Mouse (Mus musculus) skeletal muscle tissue, adult 2 months (tissue): ENCODE results near the gene Fancc.

Experiments
- DNase-seq: peaks from one replicate; pipeline ENCODE4 v3.0.0-alpha.2; 2012; ENCODE audit warnings: low read depth, low spot score

Gene Fancc

DNA sequence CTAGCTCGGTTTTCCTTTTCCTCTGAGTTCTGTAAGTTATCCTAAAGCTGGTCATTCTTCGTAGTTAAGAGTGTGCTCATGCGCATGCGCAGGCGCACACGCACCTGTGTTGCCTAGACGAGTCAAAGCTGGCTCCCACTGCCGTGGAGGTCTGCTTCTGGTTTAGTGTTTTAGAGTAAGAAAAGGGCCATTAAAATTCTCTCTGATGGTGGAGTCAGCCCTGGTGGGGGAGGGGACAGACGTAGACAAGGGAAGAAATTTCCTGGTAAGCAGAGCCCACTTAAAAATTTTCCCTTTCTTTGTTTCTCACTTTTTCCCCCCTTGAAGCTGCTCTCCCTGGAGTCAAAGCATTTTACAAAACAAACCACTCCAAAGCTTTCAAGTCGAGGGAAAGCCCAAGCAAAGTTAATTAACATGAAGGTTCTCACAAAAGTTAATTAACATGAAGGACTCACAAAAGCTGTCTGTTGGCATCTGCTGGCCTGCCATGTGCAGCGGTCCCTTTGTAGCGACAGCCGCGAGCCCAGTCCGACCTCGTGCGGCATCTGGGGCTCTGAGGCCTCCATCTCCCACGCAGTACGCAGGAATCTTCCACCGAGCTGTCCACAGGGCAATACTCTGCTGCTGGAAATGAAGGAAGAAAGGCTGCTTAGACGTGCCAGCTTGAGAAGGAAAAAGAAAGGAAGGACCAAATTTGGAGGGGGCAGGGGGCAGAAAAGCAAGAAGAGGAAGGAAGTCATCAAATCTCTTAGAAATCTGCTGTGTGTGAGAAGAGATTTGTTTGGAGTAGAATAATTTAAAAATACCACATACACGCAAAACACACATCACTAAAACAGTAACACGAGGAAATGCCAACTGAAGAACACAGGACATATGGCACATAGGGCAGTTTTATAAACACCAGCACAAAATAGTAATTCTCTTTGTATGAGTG, at the start of gene Fancc:
Gene Fancc, minus strand, starts transcription at position 633 of the 937 bp plus-strand sequence.
- no peak for DNase-seq

DNA sequence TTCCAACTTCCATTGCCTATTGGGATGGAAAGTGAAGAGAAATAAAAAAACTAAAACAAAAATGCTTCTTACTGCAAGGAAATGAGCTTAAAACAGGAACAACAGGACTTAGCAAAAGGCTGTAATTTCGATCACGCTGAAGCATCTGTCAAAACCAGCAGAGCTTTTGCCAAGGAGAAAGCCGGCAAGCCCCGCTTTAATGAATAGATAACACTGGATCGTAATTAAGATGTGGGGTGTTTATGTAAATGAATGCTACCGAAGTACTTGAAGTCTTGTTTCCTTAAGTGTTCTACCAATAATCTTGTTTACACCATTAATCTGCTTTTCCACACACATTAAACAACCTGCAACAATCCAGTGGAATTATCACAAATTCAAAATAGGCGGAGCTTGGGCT, 48.2 kb upstream of the Fancc start:
- no peak for DNase-seq

GRCm38 (mm10) chr13:63544967-63545253, 47.8 kb upstream of the Fancc start:
- DNase-seq, result no peak

DNA sequence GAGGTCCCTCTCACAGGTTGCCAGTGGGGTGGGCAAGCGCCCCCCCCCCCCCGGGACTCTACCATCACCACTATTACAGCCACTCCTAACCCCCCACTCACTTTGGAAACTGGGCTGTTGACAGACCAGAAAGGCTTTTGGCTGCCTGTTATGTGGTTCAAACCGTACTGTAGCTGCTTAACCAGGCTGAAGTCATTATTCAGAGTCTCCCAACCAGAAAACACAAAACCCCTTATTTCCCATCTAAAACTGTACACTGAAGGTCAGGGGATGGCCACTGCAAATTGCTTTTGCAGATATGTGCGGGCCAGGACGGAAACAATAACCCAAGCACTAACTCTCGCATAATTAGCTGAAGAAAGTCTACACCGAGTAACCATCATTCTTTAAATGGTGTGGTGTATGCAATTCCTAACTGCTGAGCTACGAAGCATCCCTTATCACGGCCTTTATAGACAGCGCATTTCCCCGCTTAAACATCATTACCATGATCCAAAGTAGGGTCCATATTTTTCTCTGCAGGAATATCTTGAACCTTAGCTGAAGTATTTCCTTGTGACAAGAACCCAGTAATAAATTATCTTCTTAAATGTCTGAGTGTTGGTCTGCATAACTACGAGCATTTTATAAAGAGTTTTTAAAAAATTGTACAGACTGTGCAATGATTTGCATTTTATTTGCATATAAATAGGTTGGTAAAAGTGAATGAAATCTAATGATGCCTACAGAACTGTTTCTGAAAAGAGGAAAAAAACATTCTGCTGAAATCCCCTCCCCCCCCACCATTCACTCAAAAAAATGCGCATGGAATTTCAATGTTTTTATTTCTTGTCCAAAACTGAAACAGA, 47.3 kb upstream of the Fancc start:
- DNase-seq, result no peak

- DNase-seq, result no peak
Observed at GRCm38 (mm10) chr13:63543459-63543858, 46.4 kb upstream of the Fancc start.

DNA sequence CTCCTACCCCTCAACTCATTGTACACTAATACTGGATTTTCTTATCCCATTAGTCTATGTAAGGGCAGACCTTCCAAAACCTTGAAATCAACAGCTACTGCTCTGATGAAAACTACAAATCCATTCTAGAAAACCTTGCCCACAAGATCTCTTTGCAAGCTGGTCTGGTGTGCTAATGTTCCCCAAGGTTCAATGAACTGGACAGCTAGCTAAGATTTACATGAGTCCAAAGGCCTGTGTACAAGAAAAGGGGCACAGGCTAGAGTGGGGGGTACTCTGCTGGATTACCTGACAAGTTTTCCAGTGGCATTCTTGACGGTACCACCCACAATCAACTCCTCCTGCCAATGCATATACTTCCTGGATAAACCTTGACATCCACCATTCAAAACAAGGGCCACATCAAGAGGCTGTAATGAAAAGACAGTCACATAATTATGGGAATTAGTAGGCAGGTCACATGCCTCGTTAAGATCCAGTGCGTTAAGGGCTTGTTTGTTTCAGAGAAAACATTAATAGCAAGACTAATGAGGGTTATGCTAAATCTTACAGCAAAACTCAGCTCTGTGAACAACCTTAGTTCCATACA, 45.8 kb upstream of the Fancc start:
- no peak for DNase-seq

DNA sequence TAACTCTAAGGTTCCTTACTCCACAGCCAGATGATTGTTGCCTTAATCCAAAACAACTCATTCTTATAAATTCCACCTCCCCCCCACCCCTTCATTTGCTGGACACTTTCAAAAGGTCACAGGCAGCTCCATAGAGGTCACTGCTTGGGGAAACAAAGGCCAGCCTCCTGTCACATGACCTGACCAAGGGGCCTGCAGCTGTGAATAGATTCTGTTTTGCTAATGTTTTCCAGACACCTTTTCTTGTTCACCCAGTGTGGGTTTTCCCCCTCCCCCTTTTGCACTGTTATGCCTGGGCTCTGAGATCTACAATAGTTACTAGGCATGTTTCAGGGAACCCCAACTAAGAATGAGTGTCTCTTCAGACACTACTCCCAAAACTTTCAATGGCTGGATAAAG, 44.4 kb upstream of the Fancc start:
- DNase-seq, result no peak

- DNase-seq, result no peak
Observed at GRCm38 (mm10) chr13:63540584-63540983, 43.5 kb upstream of the Fancc start.

- DNase-seq, result no peak
Observed at GRCm38 (mm10) chr13:63534981-63535380, 37.9 kb upstream of the Fancc start.

- no peak for DNase-seq
Observed at GRCm38 (mm10) chr13:63530857-63531256, 33.8 kb upstream of the Fancc start.

DNA sequence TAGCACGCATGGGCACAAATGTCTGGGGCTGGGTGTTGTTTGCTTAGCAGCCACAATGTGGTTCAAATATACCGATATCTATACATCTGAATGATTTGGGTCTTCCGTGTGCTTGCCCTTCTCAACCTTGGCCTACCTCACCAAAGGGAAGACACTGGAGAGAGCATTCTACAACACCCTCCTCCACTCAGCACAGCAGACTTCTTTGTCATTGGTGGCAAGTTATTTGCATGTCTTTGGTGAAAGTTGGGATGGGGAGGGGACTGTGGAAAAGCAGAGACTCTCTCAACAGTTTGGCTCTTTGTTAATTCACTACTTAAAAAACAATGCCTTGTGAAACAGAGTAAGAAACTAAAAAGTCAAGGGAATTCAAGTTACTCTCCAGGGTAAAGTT, 33.3 kb upstream of the Fancc start:
- DNase-seq, result no peak

DNA sequence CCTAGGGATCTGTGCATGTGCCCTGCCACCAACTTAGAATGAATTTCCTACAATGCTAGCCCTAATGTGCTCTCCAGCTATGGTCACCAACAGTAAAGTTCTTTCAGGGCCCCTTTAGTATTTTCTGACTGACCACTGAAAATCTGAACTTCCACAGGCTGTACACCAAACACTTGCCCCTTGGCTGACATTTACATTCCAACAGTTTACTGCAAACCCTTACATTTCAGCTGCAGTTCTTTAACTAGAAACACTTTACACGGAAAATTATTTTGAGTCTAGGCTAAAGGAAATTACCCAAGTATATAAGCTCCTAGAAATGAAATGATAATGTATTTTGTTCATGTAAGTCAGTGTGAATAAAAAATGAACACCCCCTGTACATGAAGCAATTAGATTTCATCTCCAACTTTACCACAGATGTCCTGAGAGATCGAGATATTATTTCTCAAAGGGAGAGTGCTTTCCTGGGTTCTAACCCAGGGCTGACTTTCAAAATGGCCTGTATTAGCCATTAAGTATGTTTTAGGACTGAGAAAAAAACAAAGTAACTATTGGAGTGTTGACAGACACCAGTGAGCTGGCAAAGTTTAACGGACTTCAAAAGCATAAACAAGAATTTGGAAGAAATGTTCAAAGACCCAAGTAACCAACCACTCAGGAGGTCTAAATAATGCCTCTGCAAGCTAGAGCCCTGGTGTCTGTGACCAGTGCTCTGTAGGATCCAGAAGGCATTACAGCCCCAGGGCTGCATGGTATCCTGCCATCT, 32.7 kb upstream of the Fancc start:
- DNase-seq, result no peak

DNA sequence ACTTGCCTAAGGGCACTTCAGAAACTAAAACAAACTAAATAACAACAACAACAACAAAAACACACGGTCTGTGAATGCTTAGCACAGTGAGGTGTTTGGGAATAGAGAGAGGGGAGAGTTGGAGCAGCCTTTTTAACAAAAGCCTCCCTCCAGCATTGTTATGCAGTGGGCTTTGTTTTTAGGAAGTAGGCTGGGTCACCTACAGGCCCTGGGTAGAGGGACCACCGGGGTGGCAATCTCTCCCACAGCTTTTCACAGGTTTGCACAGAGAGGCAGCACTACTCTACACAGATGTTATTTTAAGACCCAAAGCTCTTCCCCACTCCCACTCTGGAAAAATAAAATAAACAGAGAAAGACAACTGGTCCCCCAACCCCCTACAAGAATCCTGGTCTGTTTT, 31.8 kb upstream of the Fancc start:
- DNase-seq, result no peak

- DNase-seq, result no peak
Observed at GRCm38 (mm10) chr13:63528164-63528675, 31.1 kb upstream of the Fancc start.

DNA sequence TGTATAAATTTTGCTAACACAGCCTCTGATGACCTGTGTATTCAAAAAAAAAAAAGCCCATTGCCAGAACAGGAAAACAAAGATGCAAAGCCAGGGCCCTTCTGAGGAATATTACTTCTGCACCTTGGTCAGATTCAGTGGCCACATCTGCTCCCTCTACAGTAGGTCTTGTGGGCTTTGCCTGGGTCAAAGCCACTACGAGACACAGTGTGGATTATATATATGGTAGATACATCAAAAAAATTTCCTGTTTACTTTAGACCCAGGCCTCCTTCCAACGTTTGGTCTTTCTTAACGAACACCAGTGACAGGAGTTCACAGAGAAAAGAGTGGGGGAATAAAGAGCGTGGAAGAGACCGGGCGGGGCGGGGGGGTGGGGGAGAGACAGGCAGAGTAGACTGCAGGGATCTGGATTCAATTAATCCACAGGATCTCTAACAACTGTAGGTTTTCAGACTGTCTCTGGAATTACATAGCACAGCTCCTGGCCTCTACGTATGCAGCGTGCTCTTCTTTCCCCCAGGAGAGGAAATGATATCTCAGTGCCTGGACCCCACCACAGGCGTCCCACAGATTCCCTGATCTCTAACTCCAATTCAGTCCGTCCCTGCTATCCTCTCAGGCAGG, 28.6 kb upstream of the Fancc start:
- DNase-seq, result no peak

DNA sequence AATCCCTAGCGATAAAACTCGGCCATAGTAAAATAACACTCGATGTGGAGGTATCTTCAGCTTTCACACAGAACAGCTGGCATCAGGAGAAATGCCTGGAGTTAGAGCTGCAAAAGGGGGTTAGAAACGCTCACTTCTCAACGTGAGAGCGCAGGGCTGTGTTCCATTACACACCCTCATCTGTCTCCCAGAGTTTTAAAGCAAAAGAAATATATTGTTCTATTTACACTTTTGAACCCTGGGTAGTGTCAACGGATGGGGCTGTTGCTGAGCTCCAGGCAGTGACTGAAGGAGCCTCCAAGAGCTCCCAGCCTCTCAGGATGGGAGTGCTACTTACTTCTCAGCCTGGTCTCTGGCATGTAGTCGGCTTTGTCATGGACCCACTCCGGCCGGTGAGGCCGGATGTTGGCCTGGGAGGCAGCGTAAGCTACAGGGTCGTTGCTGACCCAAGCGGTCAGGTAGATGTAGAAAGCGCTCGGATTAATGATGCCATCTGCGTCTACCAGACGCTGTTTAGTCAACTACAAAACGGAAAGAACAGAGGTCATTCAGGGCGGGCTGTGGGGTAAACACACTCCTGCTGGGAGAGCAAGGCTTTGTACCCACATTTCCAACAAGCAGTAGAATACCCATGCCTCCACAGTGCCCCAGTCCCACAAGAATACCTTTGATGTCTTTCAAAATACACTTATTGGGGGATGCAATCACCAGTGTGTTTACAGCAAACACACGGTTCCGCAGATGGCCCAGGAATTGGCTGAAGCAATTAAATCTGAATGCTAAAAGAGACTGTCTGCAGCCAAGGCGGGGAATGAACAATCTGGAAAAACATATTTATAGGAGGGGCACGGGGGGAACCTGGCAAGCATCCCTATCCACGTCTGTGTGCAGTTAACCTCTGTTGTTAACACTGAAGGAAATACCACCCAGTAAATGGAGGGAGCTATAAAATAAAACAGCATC, 27.8 kb upstream of the Fancc start:
- no peak for DNase-seq

DNA sequence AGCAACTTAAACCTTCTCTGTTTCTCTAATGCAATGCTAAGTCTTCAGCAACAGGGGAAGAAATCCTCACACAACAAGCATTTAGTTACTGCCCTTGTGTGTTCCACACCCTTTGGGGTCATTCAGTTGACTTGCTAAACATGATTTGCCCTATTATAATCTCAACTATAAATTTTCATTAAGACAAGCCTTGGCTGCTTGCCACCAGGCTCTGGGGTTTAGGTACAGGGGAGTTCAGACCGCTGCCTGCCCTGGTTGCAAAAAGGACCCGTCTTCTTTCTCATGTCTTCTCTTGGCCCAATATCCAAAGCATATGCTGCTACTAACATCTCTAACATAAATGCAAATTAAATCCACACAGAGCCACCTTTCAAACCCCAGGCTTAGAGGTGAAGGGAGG, 27.0 kb upstream of the Fancc start:
- no peak for DNase-seq

- no peak for DNase-seq
Observed at GRCm38 (mm10) chr13:63522832-63523231, 25.8 kb upstream of the Fancc start.

DNA sequence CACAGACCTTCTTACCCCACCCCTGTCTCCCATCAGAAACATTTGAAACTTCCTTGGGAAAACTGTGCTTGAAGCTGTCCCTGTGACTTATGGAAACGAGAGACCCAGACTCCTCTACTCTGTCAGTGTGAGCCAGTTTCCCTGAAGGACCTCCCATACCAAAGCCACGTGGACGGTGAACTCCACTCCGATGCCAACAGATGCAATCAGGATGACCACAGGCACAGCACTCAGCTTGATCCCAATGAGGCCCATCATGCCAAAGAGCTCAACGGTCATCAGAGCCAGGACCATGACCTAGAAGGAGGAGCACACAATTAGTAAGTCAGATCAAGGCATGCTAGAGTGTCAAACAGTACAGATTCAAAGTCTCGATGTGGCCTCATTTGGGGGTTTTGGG, 23.0 kb upstream of the Fancc start:
- DNase-seq, result no peak

- no peak for DNase-seq
Observed at GRCm38 (mm10) chr13:63516535-63516934, 19.5 kb upstream of the Fancc start.
